Mouse (Mus musculus) kidney, adult 2 months (tissue): ENCODE data around the gene Sf3b2. TPM values are rescaled to one million over a fixed set of nuclear protein-coding genes. Genes with fewer than 3 reads are reported as not detected.

ENCODE experiments used
- DNase-seq: peaks from one replicate; pipeline ENCODE4 v3.0.0; 2021
- H3K27ac ChIP-seq: fragments of 200-500 bp; 2 replicates; pipeline ENCODE4 v1.5.1; 2012; ENCODE audit warnings: low read depth, low read length, control low read depth, inconsistent platforms; ENCODE audit not compliant: insufficient read depth
- H3K27me3 ChIP-seq: fragments of 200-500 bp; replicated peaks from 2 replicates; pipeline ENCODE4 v1.6.1; 2012; ENCODE audit warnings: mild to moderate bottlenecking, moderate library complexity, low read length, inconsistent platforms; ENCODE audit not compliant: control insufficient read depth, insufficient read depth
- H3K36me3 ChIP-seq: fragments of 200-500 bp; 2 replicates; pipeline ENCODE4 v1.6.1; 2012; ENCODE audit warnings: mild to moderate bottlenecking, moderate library complexity, low read length, inconsistent platforms; ENCODE audit not compliant: control insufficient read depth, insufficient read depth
- H3K4me1 ChIP-seq: fragments of 200-500 bp; 2 replicates; pipeline ENCODE4 v1.6.1; 2011; ENCODE audit warnings: low read length; ENCODE audit not compliant: control insufficient read depth, insufficient read depth
- H3K4me3 ChIP-seq: fragments of 200-500 bp; 2 replicates; pipeline ENCODE4 v1.5.1; 2011; ENCODE audit warnings: mild to moderate bottlenecking, low read depth, low read length, control low read depth; ENCODE audit not compliant: insufficient read depth
- CTCF ChIP-seq: fragments of 200-500 bp; conservative IDR thresholded peaks from 2 replicates; pipeline ENCODE4 v1.5.1; 2011; ENCODE audit warnings: low read depth, mild to moderate bottlenecking, control low read depth, low read length, moderate library complexity, mixed read lengths; ENCODE audit not compliant: insufficient read depth, insufficient read length
- POLR2A ChIP-seq: fragments of 200-500 bp; IDR thresholded peaks from one replicate; pipeline ENCODE4 v1.6.1; 2011; ENCODE audit warnings: low read depth, low read length, control low read depth
- WGBS: fragments of 180-500 bp; shearing (Covaris S2); methylation state at CpG from one replicate; pipeline ENCODE4 v1.1.7; 2018; 5-methylcytosine and 5-hydroxymethylcytosine counted together
- polyA plus RNA-seq: library from polyadenylated mRNA; depleted of rRNA; stranded (reverse); fragments of >200 nt; gene quantifications from 2 replicates; pipeline ENCODE4 v1.2.3, GENCODE M21; 2012

Gene Sf3b2
- polyA plus RNA-seq, 1 experiment: 109 TPM

- no peak for TF ChIP-seq CTCF
- TF ChIP-seq POLR2A: no peak
- 82% methylated on average over 8 of the region's 8 CpGs for WGBS
- Histone ChIP-seq H3K27me3 (no peaks in the 10 kb centered on the region), H3K27ac (no peak overlapping the region), H3K4me3 (no peak overlapping the region), H3K4me1 (no peaks in the 10 kb centered on the region), H3K36me3 (no peaks in the 10 kb centered on the region)
- no peak for DNase-seq
Measured at GRCm38 (mm10) chr19:5313189-5313588, 17.9 kb upstream of the Sf3b2 start.

GRCm38 (mm10) chr19:5309025-5309424 lies 13.8 kb upstream of the Sf3b2 start:
- 83% methylated on average over 7 of the region's 7 CpGs for WGBS
- no peak for TF ChIP-seq CTCF
- no peak for TF ChIP-seq POLR2A
- no peaks in the 10 kb centered on the region for H3K27me3 ChIP-seq
- no peaks in the 10 kb centered on the region for H3K4me1 ChIP-seq
- H3K27ac ChIP-seq: no peak overlapping the region
- no peaks in the 10 kb centered on the region for H3K36me3 ChIP-seq
- no peak overlapping the region for H3K4me3 ChIP-seq
- no peak for DNase-seq

- TF ChIP-seq POLR2A (no peak), CTCF (no peak)
- Histone ChIP-seq H3K4me3 (0 out of 2 replicates have a peak overlapping the region, but pooled peaks have one; percentile 13), H3K36me3 (no peaks in the 10 kb centered on the region)
Measured at GRCm38 (mm10) chr19:5306968-5307734, 11.9 kb upstream of the Sf3b2 start.

GRCm38 (mm10) chr19:5306279-5306678 lies 11.0 kb upstream of the Sf3b2 start:
- H3K27me3 ChIP-seq: no peaks in the 10 kb centered on the region
- H3K36me3 ChIP-seq: no peaks in the 10 kb centered on the region
- DNase-seq: no peak
- no peak overlapping the region for H3K4me3 ChIP-seq
- WGBS: 84% methylated on average over 6 of the region's 6 CpGs
- TF ChIP-seq CTCF (no peak; the same call in 1 of the 2 replicates), POLR2A (no peak)
- no peak overlapping the region for H3K27ac ChIP-seq
- H3K4me1 ChIP-seq: no peaks in the 10 kb centered on the region

More at GRCm38 (mm10) chr19:5306968-5307734, 11.9 kb upstream of the Sf3b2 start:
- no peak for DNase-seq
- no peaks in the 10 kb centered on the region for H3K27me3 ChIP-seq
- no peaks in the 10 kb centered on the region for H3K4me1 ChIP-seq
- 50% methylated on average over 98 of the region's 98 CpGs for WGBS
- no peak overlapping the region for H3K27ac ChIP-seq

GRCm38 (mm10) chr19:5302455-5302854 lies 7.2 kb upstream of the Sf3b2 start:
- WGBS: 19% methylated on average over 4 of the region's 4 CpGs
- H3K36me3 ChIP-seq: no peaks in the 10 kb centered on the region
- TF ChIP-seq CTCF: peak; percentile 62
- TF ChIP-seq POLR2A: no peak
- H3K4me1 ChIP-seq: no peaks in the 10 kb centered on the region
- no peak overlapping the region for H3K27ac ChIP-seq
- peak; percentile 45 for DNase-seq
- H3K27me3 ChIP-seq: no peaks in the 10 kb centered on the region
- no peak overlapping the region for H3K4me3 ChIP-seq

GRCm38 (mm10) chr19:5300588-5300987 lies 5.3 kb upstream of the Sf3b2 start:
- DNase-seq: no peak
- H3K27ac ChIP-seq: no peak overlapping the region
- H3K27me3 ChIP-seq: no peaks in the 10 kb centered on the region
- 84% methylated on average over 6 of the region's 6 CpGs for WGBS
- no peak overlapping the region for H3K4me3 ChIP-seq
- no peak for TF ChIP-seq CTCF
- no peak for TF ChIP-seq POLR2A
- no peaks in the 10 kb centered on the region for H3K36me3 ChIP-seq
- no peaks in the 10 kb centered on the region for H3K4me1 ChIP-seq

GRCm38 (mm10) chr19:5297903-5298800 lies 2.9 kb upstream of the Sf3b2 start, which contains the start of gene Gal3st3:
Gene Gal3st3, plus strand, starts transcription at chr19:5298331.
- Histone ChIP-seq H3K27ac (no peak within 1 kb of the TSS), H3K27me3 (no peaks in the 10 kb centered on the region), H3K36me3 (no peaks in the 10 kb centered on the region), H3K4me3 (0 out of 2 replicates have a peak within 1 kb of the TSS, but pooled peaks have one; percentile 12), H3K4me1 (peaks cover 6% of the 10 kb centered on the region; the same call in 1 of the 2 replicates)
- DNase-seq: no peak
- 18% methylated on average over 32 of the region's 32 CpGs for WGBS
- TF ChIP-seq CTCF: no peak
- TF ChIP-seq POLR2A: no peak
